Mouse (Mus musculus): ENCODE data around the gene Pwp2. TPM values are rescaled to one million over a fixed set of nuclear protein-coding genes. Genes with fewer than 3 reads are reported as not detected.
"Not testable (repeated sequence)": the region's sequence is repeated elsewhere in the genome, so short reads cannot be mapped to it uniquely, and the experiment has no call there.

Pwp2 gene
- 1 to 10 TPM; 7.6 to 8.3 TPM for total RNA-seq (2021)
- long read RNA-seq, experiment 1, partial matches to known transcripts, result 2 of 3 reads
- long read RNA-seq, experiment 1, other reads (novel, unspliced or antisense), result 0 of 3 reads
- long read RNA-seq, experiment 2, transcript Pwp2-201 (21 exons, 3,872 nt), result major isoform, 8 of 12 reads
- long read RNA-seq, experiment 2, partial matches to known transcripts, result 2 of 12 reads
- long read RNA-seq, experiment 2, other reads (novel, unspliced or antisense), result 2 of 12 reads

- DNase-seq, result peak; percentile 87
Measured at GRCm38 (mm10) chr10:78184531-78185380, at the start of gene Pwp2. Gene Pwp2 (minus strand): TSS chr10:78185149.

- no peak for DNase-seq
Measured at GRCm38 (mm10) chr10:78233756-78234155, 48.8 kb upstream of the Pwp2 start.

- no peak for DNase-seq
Measured at GRCm38 (mm10) chr10:78233161-78233560, 48.2 kb upstream of the Pwp2 start.

- DNase-seq, result peak; percentile 48
Measured at GRCm38 (mm10) chr10:78232301-78232980, 47.5 kb upstream of the Pwp2 start.

GRCm38 (mm10) chr10:78228560-78228928 lies 43.6 kb upstream of the Pwp2 start:
- no peak for DNase-seq

GRCm38 (mm10) chr10:78227875-78228559 lies 43.1 kb upstream of the Pwp2 start:
- DNase-seq, result no peak

GRCm38 (mm10) chr10:78224136-78224535 lies 39.2 kb upstream of the Pwp2 start:
- no peak for DNase-seq

GRCm38 (mm10) chr10:78222908-78223307 lies 38.0 kb upstream of the Pwp2 start:
- peak; percentile 28 for DNase-seq

GRCm38 (mm10) chr10:78221315-78221714 lies 36.4 kb upstream of the Pwp2 start:
- no peak for DNase-seq

- DNase-seq, result no peak
Measured at GRCm38 (mm10) chr10:78219528-78219927, 34.6 kb upstream of the Pwp2 start.

GRCm38 (mm10) chr10:78218576-78218975 lies 33.6 kb upstream of the Pwp2 start:
- DNase-seq, result no peak

GRCm38 (mm10) chr10:78216376-78217083 lies 31.6 kb upstream of the Pwp2 start:
- no peak for DNase-seq

- DNase-seq, result no peak
Measured at GRCm38 (mm10) chr10:78214371-78214770, 29.4 kb upstream of the Pwp2 start.

- DNase-seq, result no peak
Measured at GRCm38 (mm10) chr10:78211311-78211710, 26.4 kb upstream of the Pwp2 start.

GRCm38 (mm10) chr10:78201182-78201581 lies 16.2 kb upstream of the Pwp2 start:
- DNase-seq, result no peak

- DNase-seq, result no peak
Measured at GRCm38 (mm10) chr10:78192933-78193332, 8.0 kb upstream of the Pwp2 start.

GRCm38 (mm10) chr10:78186076-78186475 lies 1.1 kb upstream of the Pwp2 start:
- not testable (repeated sequence) for DNase-seq

GRCm38 (mm10) chr10:78185381-78185725 lies 404 bp upstream of the Pwp2 start:
- DNase-seq, result no peak

- DNase-seq, result no peak
Measured at GRCm38 (mm10) chr10:78183577-78183976, 1.4 kb downstream of the Pwp2 start.

- DNase-seq, result no peak
Measured at GRCm38 (mm10) chr10:78182321-78182720, 2.6 kb downstream of the Pwp2 start.

GRCm38 (mm10) chr10:78174474-78174873 lies 10.5 kb downstream of the Pwp2 start:
- DNase-seq, result no peak

- DNase-seq, result no peak
Measured at GRCm38 (mm10) chr10:78171581-78171980, 13.4 kb downstream of the Pwp2 start.

All from gastrocnemius, postnatal 25 days (tissue).